Mouse (Mus musculus): ENCODE results near the gene 2610301B20Rik. TPM values are rescaled to one million over a fixed set of nuclear protein-coding genes. Genes with fewer than 3 reads are reported as not detected.
"Not testable (repeated sequence)": the region's sequence is repeated elsewhere in the genome, so short reads cannot be mapped to it uniquely, and the experiment has no call there.

Gene 2610301B20Rik
- 38.0 and 42.8 TPM in 2 replicates for polyA plus RNA-seq (2016; fragmentation: Nextera tagmentation; extraction: Ambion mirVana)

DNA sequence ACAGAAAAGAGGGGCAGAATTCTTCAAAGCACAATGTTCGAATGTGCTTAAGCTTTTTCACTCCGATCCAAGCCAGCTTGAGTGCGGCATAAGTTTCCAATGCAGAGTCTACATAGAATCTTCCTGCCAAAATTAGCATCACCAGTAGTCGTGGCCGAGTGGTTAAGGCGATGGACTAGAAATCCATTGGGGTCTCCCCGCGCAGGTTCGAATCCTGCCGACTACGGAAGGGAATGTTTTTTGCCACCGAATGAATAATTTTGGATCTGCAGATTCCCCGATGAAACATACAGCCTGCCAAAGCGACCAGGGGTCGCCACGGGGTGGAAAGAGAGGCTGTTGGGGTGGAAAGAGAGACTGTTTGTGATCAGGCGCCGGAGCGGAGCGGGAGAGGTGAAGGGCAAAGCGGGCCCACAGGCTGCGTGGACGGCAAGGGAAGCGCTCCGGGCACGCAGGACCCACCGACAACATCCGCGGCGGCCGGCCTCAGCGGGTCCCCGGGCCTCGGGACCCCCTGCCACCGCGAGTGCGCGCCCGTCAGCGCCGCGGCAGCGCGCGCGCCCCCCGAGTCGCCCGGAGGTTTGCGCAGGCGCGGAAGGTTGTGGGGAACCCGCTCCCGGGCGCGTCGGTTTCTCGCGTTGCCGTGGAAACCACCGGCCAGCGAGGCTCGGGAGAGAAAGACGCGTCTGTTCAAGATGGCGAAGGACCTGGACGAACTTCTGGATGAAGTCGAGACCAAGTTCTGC, at the start of gene 2610301B20Rik:
Gene 2610301B20Rik, plus strand, starts transcription at position 579 of the 746 bp plus-strand sequence.
- Histone ChIP-seq H3K27me3 (replicated peaks) (no peaks in the 10 kb centered on the region), H3K4me2 (replicated peaks) (peak within 1 kb of the TSS; percentile 62), H3K9me3 (no peaks in the 10 kb centered on the region), H3K9ac (peak within 1 kb of the TSS; percentile 76), H3K36me3 (no peaks in the 10 kb centered on the region), H3K27ac (peak within 1 kb of the TSS; percentile 95), H3K4me1 (peaks cover 7% of the 10 kb centered on the region), H3K4me3 (peak within 1 kb of the TSS; percentile 94)
- WGBS: under 1% methylated on average over 68 of the region's 68 CpGs
- ATAC-seq (ENCODE audit: low FRiP score, low read depth): peak; percentile 91

DNA sequence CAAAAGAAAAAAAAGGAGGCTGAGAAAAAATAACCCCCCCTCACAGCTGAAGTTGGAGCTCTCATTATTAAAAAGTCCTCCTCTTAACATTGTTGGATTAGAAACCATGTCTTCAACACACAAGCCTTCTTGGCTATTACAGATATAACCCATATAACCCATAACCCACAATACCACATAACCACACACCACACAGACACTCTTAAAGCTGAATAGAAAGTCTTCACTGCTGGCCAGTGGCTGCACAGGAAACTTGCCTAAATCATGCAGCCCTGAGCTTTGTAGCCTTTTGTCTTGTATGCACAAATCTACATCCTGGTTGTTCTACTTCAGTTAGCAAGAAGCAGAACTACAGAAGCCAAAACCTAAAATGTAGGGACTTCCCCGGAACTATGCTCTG, 41.0 kb upstream of the 2610301B20Rik start:
- no peak for ATAC-seq (ENCODE audit: low FRiP score, low read depth)
- WGBS: 91% methylated on average over 1 of the region's 1 CpGs

DNA sequence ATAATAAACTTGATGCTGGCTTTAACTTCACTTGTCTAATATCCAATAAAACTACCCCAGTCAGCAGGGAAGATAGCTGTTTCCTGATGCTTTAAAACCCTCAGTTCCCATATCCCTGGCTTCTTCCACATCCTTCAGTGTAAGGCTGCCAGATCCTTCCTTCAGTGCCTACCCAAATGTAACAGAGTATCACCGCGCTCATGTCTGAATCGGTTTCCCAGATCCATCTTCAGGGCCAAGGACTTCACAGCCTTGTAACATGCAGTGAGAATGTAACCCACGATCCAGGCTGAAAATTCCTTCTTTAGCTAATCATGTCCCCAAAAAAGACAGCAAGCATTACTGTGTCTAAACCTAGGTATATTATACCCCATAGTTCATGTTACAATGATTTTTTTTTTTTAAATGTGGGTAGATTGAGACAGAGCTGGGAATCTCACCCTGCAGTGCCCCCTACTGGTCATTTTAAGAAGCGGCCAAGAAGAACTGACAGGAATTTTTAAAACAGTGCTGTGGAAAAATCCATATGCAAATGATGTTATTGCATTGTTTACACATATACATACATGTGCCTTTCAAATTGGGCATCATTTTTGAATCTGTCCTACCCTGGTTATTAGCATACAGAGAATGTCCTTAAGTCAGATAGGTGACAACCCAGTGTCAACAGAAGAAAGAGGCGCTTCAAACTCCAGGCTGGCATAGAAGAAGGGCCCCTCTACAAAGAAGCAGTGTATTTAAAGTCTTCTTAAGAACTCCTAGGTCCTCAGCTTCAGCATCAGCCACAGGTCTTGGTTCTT, 38.8 kb upstream of the 2610301B20Rik start:
- H3K4me2 ChIP-seq (replicated peaks): no peak overlapping the region
- H3K27me3 ChIP-seq (replicated peaks): no peaks in the 10 kb centered on the region
- H3K4me3 ChIP-seq: no peak overlapping the region
- H3K4me1 ChIP-seq: no peaks in the 10 kb centered on the region
- H3K9ac ChIP-seq: no peak overlapping the region
- H3K27ac ChIP-seq: no peak overlapping the region
- 79% methylated on average over 6 of the region's 6 CpGs for WGBS
- H3K36me3 ChIP-seq: no peaks in the 10 kb centered on the region
- no peaks in the 10 kb centered on the region for H3K9me3 ChIP-seq
- ATAC-seq (ENCODE audit: low FRiP score, low read depth): peak; percentile 44; the same call in 1 of the 2 replicates

More for the DNA sequence above, 41.0 kb upstream of the 2610301B20Rik start:
- H3K9me3 ChIP-seq: no peaks in the 10 kb centered on the region
- H3K4me1 ChIP-seq: no peaks in the 10 kb centered on the region
- no peak overlapping the region for H3K9ac ChIP-seq
- no peak overlapping the region for H3K4me2 ChIP-seq (replicated peaks)
- no peaks in the 10 kb centered on the region for H3K36me3 ChIP-seq
- H3K27me3 ChIP-seq (replicated peaks): no peaks in the 10 kb centered on the region
- no peak overlapping the region for H3K27ac ChIP-seq
- no peak overlapping the region for H3K4me3 ChIP-seq

DNA sequence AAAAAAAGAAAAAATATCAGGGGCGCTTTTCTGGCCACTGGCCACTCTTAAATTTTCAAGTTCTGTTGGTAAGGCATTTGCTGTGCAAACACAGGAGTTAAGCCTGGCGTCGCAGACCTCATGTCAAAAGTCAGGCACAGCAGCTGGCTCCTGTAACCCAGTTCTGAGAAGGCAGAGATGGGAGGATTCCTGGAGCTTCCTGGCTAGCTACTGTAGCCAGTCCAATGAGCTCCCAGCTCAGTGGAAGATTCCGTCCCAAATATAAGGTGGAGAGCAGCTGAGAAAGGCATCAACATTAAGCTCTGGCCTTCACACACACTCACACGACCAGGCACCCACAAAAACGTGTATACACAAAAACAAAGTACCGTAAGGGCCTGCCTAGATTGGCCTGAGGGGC, 28.4 kb upstream of the 2610301B20Rik start:
- Histone ChIP-seq H3K27me3 (replicated peaks) (no peaks in the 10 kb centered on the region), H3K4me3 (no peak overlapping the region), H3K9me3 (no peaks in the 10 kb centered on the region), H3K9ac (no peak overlapping the region), H3K36me3 (no peaks in the 10 kb centered on the region), H3K4me2 (replicated peaks) (no peak overlapping the region), H3K27ac (no peak overlapping the region), H3K4me1 (no peaks in the 10 kb centered on the region)
- WGBS: 88% methylated on average over 7 of the region's 7 CpGs
- no peak for ATAC-seq (ENCODE audit: low FRiP score, low read depth)

DNA sequence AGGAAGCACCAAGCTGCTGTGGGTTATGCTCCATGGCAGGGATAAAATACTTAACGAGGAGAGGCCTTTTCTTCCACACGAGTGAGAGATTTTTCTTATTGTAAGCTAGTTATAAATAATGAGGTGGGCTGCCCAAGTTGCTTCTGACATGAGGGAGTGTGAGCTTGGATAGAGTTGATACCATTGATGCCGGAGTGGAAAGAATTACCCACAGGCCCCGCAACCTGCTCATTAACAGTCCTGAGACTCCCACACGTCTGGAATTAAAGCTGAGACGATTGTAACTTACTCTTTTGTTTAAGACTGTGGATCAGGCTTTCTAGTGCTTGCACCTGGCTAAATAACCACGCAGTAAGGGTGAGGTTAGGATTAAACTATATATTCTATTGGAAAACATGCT, 24.5 kb upstream of the 2610301B20Rik start:
- Histone ChIP-seq H3K4me3 (no peak overlapping the region), H3K4me2 (replicated peaks) (no peak overlapping the region), H3K27ac (no peak overlapping the region), H3K27me3 (replicated peaks) (no peaks in the 10 kb centered on the region), H3K9me3 (0 out of 2 replicates have a peak, but pooled peaks cover 4% of the 10 kb centered on the region), H3K4me1 (no peaks in the 10 kb centered on the region), H3K36me3 (no peaks in the 10 kb centered on the region), H3K9ac (no peak overlapping the region)
- 82% methylated on average over 7 of the region's 7 CpGs for WGBS
- ATAC-seq (ENCODE audit: low FRiP score, low read depth): no peak

DNA sequence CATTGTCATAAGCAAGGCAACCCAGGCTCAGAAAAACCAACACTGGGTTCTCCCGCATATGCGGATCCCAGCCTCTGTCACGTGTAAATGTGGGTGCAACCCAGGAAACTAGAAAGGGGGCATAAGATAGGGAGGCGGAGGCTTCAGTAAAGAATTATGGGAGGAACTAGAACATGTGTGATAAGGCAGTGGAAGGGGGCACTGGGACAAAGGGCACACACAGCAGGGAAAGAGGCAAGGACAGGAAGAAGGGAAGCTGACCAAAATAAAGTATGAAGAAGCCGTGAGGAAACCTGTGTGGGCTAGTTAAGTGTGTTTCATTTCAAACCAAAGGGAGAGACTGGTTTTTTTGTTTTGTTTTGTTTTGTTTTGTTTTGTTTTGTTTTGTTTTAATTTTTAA, 23.3 kb upstream of the 2610301B20Rik start:
- Histone ChIP-seq H3K27me3 (replicated peaks) (no peaks in the 10 kb centered on the region), H3K4me1 (no peaks in the 10 kb centered on the region), H3K36me3 (no peaks in the 10 kb centered on the region), H3K27ac (no peak overlapping the region), H3K9me3 (0 out of 2 replicates have a peak, but pooled peaks cover 4% of the 10 kb centered on the region), H3K9ac (no peak overlapping the region), H3K4me2 (replicated peaks) (no peak overlapping the region), H3K4me3 (no peak overlapping the region)
- no peak for ATAC-seq (ENCODE audit: low FRiP score, low read depth)
- WGBS: 86% methylated on average over 5 of the region's 5 CpGs

DNA sequence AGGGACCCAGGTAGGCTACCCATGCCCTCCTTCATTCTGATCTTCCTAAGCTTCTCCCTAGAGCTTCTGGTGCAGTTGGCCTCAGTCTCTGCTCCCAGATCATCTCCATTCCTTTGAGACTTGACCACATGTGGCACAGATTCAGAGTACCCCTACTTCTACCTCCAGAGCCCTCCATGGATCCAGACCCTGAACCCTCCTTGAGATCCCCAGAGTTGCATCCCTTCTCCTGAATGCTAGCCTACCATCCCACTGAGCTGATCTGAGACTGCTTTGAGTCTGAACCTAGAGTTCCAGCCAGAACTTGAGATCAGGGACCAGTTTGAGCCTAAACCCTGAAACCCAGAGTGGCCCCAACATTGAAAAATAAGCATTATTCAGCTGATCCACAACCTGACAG, 15.1 kb upstream of the 2610301B20Rik start:
- Histone ChIP-seq H3K4me3 (no peak overlapping the region), H3K9me3 (no peaks in the 10 kb centered on the region)
- no peak for ATAC-seq (ENCODE audit: low FRiP score, low read depth)

DNA sequence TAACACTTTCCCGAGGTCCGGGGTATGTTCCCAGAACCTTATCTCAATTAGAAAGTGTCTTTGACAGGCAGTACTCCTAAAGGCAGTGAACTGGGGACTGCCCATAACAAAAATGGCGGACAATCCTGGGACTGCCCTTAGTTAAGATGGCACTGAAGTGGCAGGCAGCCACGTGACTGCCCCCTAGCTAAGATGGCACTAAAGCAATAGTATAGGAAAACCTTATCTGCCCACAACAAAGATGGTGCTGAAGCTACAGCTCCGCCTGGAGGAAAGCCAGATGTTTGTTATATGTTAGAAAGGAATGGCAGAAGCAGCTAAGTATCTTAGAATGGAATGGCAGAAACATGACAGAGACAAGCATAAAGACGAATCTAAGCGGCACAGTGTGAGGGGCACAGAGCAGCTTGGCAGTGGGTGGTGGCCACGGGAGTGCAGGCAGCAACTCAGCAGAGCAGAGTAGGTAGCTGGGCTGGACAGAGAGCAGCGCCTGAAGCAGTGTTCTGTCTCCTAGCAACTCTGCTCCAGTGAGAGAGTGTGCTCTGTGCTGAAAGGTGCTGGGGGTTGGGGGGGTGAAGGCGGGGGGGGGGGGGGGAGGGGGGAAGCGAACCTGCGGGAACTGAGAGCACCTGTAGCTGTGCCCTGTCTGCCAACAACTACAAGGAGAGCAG, 14.3 kb upstream of the 2610301B20Rik start:
- H3K27ac ChIP-seq: no peak overlapping the region
- H3K4me1 ChIP-seq: no peaks in the 10 kb centered on the region
- H3K9me3 ChIP-seq: no peaks in the 10 kb centered on the region
- peak; percentile 71 for ATAC-seq (ENCODE audit: low FRiP score, low read depth)
- 56% methylated on average over 10 of the region's 12 CpGs for WGBS
- H3K4me2 ChIP-seq (replicated peaks): peak overlapping the region; percentile 21; the same call in 1 of the 2 replicates
- H3K27me3 ChIP-seq (replicated peaks): no peaks in the 10 kb centered on the region
- no peaks in the 10 kb centered on the region for H3K36me3 ChIP-seq
- H3K9ac ChIP-seq: no peak overlapping the region
- H3K4me3 ChIP-seq: no peak overlapping the region

More for the DNA sequence above, 15.1 kb upstream of the 2610301B20Rik start:
- Histone ChIP-seq H3K9ac (no peak overlapping the region), H3K27ac (no peak overlapping the region), H3K4me2 (replicated peaks) (no peak overlapping the region), H3K27me3 (replicated peaks) (no peaks in the 10 kb centered on the region), H3K4me1 (no peaks in the 10 kb centered on the region), H3K36me3 (no peaks in the 10 kb centered on the region)

DNA sequence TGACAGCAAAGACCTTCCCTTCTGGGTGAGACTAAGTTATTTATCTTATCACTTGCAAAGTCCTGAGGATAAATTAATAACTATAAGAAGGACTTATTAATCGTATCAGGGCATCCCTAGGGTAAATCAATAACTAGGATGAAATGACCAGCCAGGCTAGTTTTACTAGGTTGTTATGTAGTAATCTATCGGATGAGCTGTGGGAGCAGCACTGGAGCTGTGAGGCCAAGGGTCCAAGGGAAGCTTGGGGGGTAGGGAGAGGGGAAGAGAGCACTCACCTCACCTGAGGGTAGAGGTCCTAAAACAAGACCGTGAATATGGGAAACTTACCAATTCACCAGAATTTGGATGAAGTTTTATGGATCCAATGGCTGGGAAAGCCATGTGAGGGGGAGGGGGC, 13.5 kb upstream of the 2610301B20Rik start:
- ATAC-seq (ENCODE audit: low FRiP score, low read depth): 0 out of 2 replicates have a peak, but pooled peaks have one; percentile 41
- WGBS: 89% methylated on average over 3 of the region's 3 CpGs
- Histone ChIP-seq H3K36me3 (no peaks in the 10 kb centered on the region), H3K27ac (no peak overlapping the region), H3K27me3 (replicated peaks) (no peaks in the 10 kb centered on the region), H3K4me3 (no peak overlapping the region), H3K9me3 (no peaks in the 10 kb centered on the region), H3K9ac (no peak overlapping the region), H3K4me1 (no peaks in the 10 kb centered on the region), H3K4me2 (replicated peaks) (no peak overlapping the region)

DNA sequence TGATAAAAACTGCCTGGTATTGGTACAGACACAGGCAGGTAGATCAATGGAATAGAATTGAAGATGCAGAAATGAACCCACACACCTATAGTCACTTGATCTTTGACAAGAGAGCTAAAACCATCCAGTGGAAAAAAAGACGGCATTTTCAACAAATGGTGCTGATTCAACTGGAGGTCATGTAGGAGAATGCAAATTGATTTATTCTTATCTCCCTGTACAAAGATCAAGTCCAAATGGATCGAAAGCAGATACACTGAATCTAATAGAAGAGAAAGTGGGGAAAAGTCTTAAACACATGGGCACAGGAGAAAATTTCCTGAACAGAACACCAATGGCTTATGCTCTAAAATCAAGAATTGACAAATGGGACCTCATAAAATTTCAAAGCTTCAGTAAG, 11.4 kb upstream of the 2610301B20Rik start:
- H3K27me3 ChIP-seq (replicated peaks); H3K36me3 ChIP-seq; H3K27ac ChIP-seq; H3K4me2 ChIP-seq (replicated peaks); H3K9me3 ChIP-seq; ATAC-seq (ENCODE audit: low FRiP score, low read depth); H3K4me1 ChIP-seq; H3K4me3 ChIP-seq; H3K9ac ChIP-seq: not testable (repeated sequence)
- WGBS: 92% methylated on average over 2 of the region's 2 CpGs

DNA sequence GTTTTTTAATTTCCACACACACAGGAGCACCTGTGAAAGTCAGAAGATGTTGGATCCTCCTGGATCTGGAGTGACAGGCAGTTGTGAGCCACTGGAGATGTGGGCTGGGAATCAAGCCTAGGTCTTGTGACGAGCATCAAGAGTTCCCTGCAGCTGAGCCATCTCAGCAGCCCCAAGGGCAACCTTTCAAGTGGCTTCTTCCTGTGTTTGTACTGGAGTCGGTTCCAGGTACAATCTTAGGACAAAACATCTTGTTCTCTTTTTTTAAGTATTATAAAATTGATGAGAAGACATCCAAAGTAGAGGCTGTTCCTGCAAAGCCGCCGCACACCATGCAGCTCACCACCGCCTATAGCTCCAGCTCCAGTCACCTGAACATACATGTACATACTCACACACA, 2.1 kb upstream of the 2610301B20Rik start:
- H3K4me1 ChIP-seq: peaks cover 7% of the 10 kb centered on the region
- no peak overlapping the region for H3K9ac ChIP-seq
- H3K27ac ChIP-seq: no peak overlapping the region
- no peaks in the 10 kb centered on the region for H3K27me3 ChIP-seq (replicated peaks)
- 92% methylated on average over 5 of the region's 5 CpGs for WGBS
- no peak overlapping the region for H3K4me2 ChIP-seq (replicated peaks)
- no peak for ATAC-seq (ENCODE audit: low FRiP score, low read depth)
- H3K4me3 ChIP-seq: no peak overlapping the region
- H3K36me3 ChIP-seq: no peaks in the 10 kb centered on the region
- no peaks in the 10 kb centered on the region for H3K9me3 ChIP-seq

All from neural tube, embryonic 12.5 days (tissue).